Mouse (Mus musculus) brown adipose tissue, adult 24 weeks (tissue): ENCODE data around the gene Bicral. TPM values are rescaled to one million over a fixed set of nuclear protein-coding genes. Genes with fewer than 3 reads are reported as not detected.

Source experiments
- polyA plus RNA-seq: library from polyadenylated mRNA; stranded (reverse); fragments of >200 nt; gene quantifications from 2 replicates; pipeline ENCODE4 v1.2.4, GENCODE M21; 2012; ENCODE audit not compliant: missing spikeins, insufficient read depth, insufficient read length

Gene Bicral
- polyA plus RNA-seq, 1 experiment, result 9.8 TPM

Other genes with a start within 250 kb of the Bicral start
- gene Ptk7, start 229.0 kb downstream of the Bicral start, polyA plus RNA-seq, result 0.42 TPM in 1 of 2 replicates, not detected in the other
- 15.7 and 15.9 TPM in 2 replicates for gene Klc4, start 212.5 kb downstream of the Bicral start, polyA plus RNA-seq
- gene Mrpl2, start 212.3 kb downstream of the Bicral start, polyA plus RNA-seq, result 118 and 151 TPM in 2 replicates
- gene Cul7, start 208.1 kb downstream of the Bicral start, polyA plus RNA-seq, result 8.9 and 13.8 TPM in 2 replicates
- 19.7 and 20.6 TPM in 2 replicates for gene Rrp36, start 184.1 kb downstream of the Bicral start, polyA plus RNA-seq
- gene Mea1, start 179.7 kb downstream of the Bicral start, polyA plus RNA-seq, result 121 and 148 TPM in 2 replicates
- gene Klhdc3, start 177.6 kb downstream of the Bicral start, polyA plus RNA-seq, result 24.2 and 24.8 TPM in 2 replicates
- 33.3 and 37.8 TPM in 2 replicates for gene Ppp2r5d, start 153.4 kb downstream of the Bicral start, polyA plus RNA-seq
- gene Pex6, start 147.0 kb downstream of the Bicral start, polyA plus RNA-seq, result 42.3 and 56.0 TPM in 2 replicates
- gene Gnmt, start 129.3 kb downstream of the Bicral start, polyA plus RNA-seq, result 4.0 TPM in 1 of 2 replicates, not detected in the other
- 14.2 and 16.3 TPM in 2 replicates for gene Cnpy3, start 106.3 kb downstream of the Bicral start, polyA plus RNA-seq
- not detected in 2 replicates for gene Ptcra, start 94.8 kb downstream of the Bicral start, polyA plus RNA-seq
- gene 2310039H08Rik, start 85.8 kb downstream of the Bicral start, polyA plus RNA-seq, result 62.8 and 70.6 TPM in 2 replicates
- gene Rpl7l1, start 75.8 kb downstream of the Bicral start, polyA plus RNA-seq, result 51.1 and 77.6 TPM in 2 replicates
- 10.1 TPM in 2 replicates for gene Tbcc, start 32.2 kb upstream of the Bicral start, polyA plus RNA-seq
- not detected in 2 replicates for gene Prph2, start 52.0 kb upstream of the Bicral start, polyA plus RNA-seq
- 17.1 and 17.2 TPM in 2 replicates for gene Ubr2, start 152.1 kb upstream of the Bicral start, polyA plus RNA-seq